Mouse (Mus musculus) limb, embryonic 15.5 days (tissue): Measurements from ENCODE around the gene B3gnt2. TPM values are rescaled to one million over a fixed set of nuclear protein-coding genes. Genes with fewer than 3 reads are reported as not detected.
A peak's percentile ranks its signal among the peaks of the same experiment; 100 is the strongest.

ENCODE experiments used
- ATAC-seq: fragments of 200-750 bp; cut with Nextera tagmentation; 2 replicates; pipeline ENCODE4 v1.8.0; 2017; ENCODE audit warnings: low read depth, moderate TSS enrichment; ENCODE audit not compliant: insufficient number of reproducible peaks, low FRiP score, low TSS enrichment
- H3K27ac ChIP-seq: fragments of 300-500 bp; sonication (generic); 2 replicates; pipeline ENCODE4 v1.5.1; 2015; ENCODE audit warnings: moderate library complexity, mild to moderate bottlenecking, inconsistent platforms
- H3K27me3 ChIP-seq: fragments of 300-500 bp; sonication (generic); 2 replicates; pipeline ENCODE4 v1.6.1; 2015; ENCODE audit warnings: inconsistent platforms
- H3K36me3 ChIP-seq: fragments of 300-500 bp; sonication (generic); 2 replicates; pipeline ENCODE4 v1.6.1; 2015; ENCODE audit warnings: inconsistent platforms
- H3K4me1 ChIP-seq: fragments of 300-500 bp; sonication (generic); 2 replicates; pipeline ENCODE4 v1.6.1; 2015; ENCODE audit warnings: inconsistent platforms
- H3K4me2 ChIP-seq: fragments of 300-500 bp; sonication (generic); 2 replicates; pipeline ENCODE4 v1.6.1; 2015; ENCODE audit warnings: mild to moderate bottlenecking, inconsistent platforms
- H3K4me3 ChIP-seq: fragments of 300-500 bp; sonication (generic); 2 replicates; pipeline ENCODE4 v1.5.1; 2015; ENCODE audit warnings: mild to moderate bottlenecking, inconsistent platforms
- H3K9ac ChIP-seq: fragments of 300-500 bp; sonication (generic); 2 replicates; pipeline ENCODE4 v1.6.1; 2015; ENCODE audit warnings: inconsistent platforms
- H3K9me3 ChIP-seq: fragments of 300-500 bp; sonication (generic); 2 replicates; pipeline ENCODE4 v1.6.1; 2016; ENCODE audit warnings: inconsistent platforms
- WGBS: fragments of 180-500 bp; shearing (Covaris S2); methylation state at CpG from one replicate; pipeline ENCODE4 v1.1.7; 2015; 5-methylcytosine and 5-hydroxymethylcytosine counted together
- polyA plus RNA-seq: library from polyadenylated mRNA; unstranded; fragments of >200 nt; fragmentation: Nextera tagmentation; extraction: Ambion mirVana; gene quantifications from 2 replicates; pipeline ENCODE4 v1.2.1, GENCODE M21; 2015

B3gnt2 gene
- polyA plus RNA-seq: 9.8 and 11.6 TPM in 2 replicates

- ATAC-seq: peak; percentile 46
- 5% methylated on average over 41 of the region's 41 CpGs for WGBS
- H3K9me3 ChIP-seq: no peaks in the 10 kb centered on the region
- H3K27ac ChIP-seq: peak within 1 kb of the TSS; percentile 84
- H3K4me2 ChIP-seq: peak within 1 kb of the TSS; percentile 94
- peak within 1 kb of the TSS; percentile 81 for H3K4me3 ChIP-seq
- H3K4me1 ChIP-seq: peaks cover 18% of the 10 kb centered on the region
- peak within 1 kb of the TSS; percentile 66 for H3K9ac ChIP-seq
- peaks cover 24% of the 10 kb centered on the region for H3K27me3 ChIP-seq
- H3K36me3 ChIP-seq: no peaks in the 10 kb centered on the region
Observed at GRCm38 (mm10) chr11:22860335-22861227, at the start of gene B3gnt2. TSS of gene B3gnt2 (minus strand) at chr11:22860961.

DNA sequence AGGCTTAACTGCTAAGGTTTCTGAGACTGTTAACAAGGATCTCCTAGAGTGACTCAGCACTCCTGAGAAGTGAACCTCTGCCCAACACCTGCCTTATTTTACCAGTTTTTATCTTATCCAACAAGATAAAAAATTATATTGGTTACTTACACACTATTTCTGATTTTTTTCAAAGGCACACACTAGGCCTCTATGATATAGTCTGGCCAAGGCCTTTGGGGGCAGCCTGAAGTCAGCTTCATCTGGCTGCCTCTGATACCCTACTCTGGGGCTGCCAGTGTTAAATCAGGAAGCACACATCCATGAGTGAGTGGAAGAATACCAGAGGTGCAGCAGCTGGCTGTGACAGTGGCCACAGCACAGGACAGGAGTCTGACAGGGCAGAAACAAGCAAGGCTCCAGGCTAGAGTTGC, 45.7 kb upstream of the B3gnt2 start:
- Histone ChIP-seq H3K27ac (no peak overlapping the region), H3K9ac (no peak overlapping the region), H3K9me3 (no peaks in the 10 kb centered on the region), H3K27me3 (no peaks in the 10 kb centered on the region), H3K4me2 (no peak overlapping the region), H3K36me3 (no peaks in the 10 kb centered on the region), H3K4me3 (no peak overlapping the region), H3K4me1 (no peaks in the 10 kb centered on the region)
- no peak for ATAC-seq

DNA sequence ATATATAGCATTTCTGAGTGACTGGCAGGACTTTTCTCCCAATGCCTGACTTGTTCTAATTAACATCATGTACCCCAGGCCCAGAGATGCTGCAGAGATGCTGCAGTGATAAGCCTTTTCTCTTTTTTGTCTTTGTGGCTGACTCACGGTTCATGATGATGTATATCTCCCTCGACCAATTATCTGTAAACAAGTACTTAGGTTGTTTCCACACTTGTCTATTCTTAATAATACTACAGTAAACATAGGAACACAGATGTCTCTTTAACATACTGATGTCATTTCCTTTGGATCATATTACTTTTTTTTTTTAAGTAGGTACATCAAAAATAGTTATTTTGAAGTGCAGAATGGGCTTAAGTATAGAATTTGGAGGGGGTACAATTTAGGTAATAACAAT, 42.2 kb upstream of the B3gnt2 start:
- no peak overlapping the region for H3K4me3 ChIP-seq
- ATAC-seq: no peak
- H3K9me3 ChIP-seq: no peaks in the 10 kb centered on the region
- H3K27me3 ChIP-seq: no peaks in the 10 kb centered on the region
- peaks cover 13% of the 10 kb centered on the region for H3K36me3 ChIP-seq
- no peak overlapping the region for H3K4me2 ChIP-seq
- no peak overlapping the region for H3K27ac ChIP-seq
- 87% methylated on average over 2 of the region's 2 CpGs for WGBS
- no peak overlapping the region for H3K9ac ChIP-seq
- no peaks in the 10 kb centered on the region for H3K4me1 ChIP-seq

DNA sequence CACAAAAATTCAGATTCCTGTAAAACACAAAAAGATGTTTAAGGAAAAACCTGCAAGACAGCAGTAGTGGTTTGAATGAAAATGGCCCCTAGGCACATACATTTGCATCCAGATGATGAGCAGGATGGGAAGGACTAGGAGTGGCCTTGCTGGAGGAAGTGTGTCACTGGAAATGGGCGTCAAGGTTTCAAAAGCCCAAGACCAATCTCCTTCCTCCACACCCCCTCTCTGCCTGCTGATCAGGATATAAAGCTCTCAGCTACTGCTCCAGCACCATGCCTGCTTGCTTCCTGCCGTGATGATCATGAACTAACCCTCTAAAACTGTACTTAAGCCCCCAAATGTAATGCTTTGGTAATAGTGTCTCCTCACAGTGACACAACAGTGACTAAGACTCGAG, 39.3 kb upstream of the B3gnt2 start:
- H3K9ac ChIP-seq: no peak overlapping the region
- H3K4me1 ChIP-seq: no peaks in the 10 kb centered on the region
- WGBS: 77% methylated on average over 3 of the region's 3 CpGs
- no peaks in the 10 kb centered on the region for H3K9me3 ChIP-seq
- H3K27ac ChIP-seq: no peak overlapping the region
- H3K4me3 ChIP-seq: no peak overlapping the region
- peaks cover 13% of the 10 kb centered on the region for H3K36me3 ChIP-seq
- no peak for ATAC-seq
- H3K27me3 ChIP-seq: no peaks in the 10 kb centered on the region
- H3K4me2 ChIP-seq: no peak overlapping the region

DNA sequence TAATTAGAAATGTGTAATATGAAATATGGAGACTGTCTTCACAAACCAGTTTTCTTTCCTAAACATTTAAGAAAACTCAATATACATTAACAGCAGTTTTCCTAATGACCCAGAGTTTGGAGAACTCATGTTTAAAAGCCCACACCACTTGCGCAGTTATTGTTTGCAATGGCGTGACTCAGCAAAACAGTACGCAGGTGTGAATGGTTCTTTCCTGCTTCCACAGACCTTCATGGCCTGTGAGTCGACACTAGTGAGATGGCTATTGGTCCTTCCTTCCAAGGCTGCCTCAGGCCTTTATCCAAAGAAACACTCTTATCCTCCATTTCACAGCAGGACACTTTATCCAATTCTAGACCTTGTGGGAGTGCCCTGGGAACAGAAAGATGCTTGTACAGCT, 36.9 kb upstream of the B3gnt2 start:
- Histone ChIP-seq H3K36me3 (peaks cover 13% of the 10 kb centered on the region), H3K9me3 (no peaks in the 10 kb centered on the region), H3K4me1 (no peaks in the 10 kb centered on the region), H3K4me2 (no peak overlapping the region), H3K27me3 (no peaks in the 10 kb centered on the region), H3K9ac (no peak overlapping the region), H3K27ac (no peak overlapping the region), H3K4me3 (no peak overlapping the region)
- no peak for ATAC-seq
- 91% methylated on average over 4 of the region's 4 CpGs for WGBS

- H3K9ac ChIP-seq: no peak overlapping the region
- ATAC-seq: no peak
- H3K4me2 ChIP-seq: no peak overlapping the region
- 85% methylated on average over 4 of the region's 4 CpGs for WGBS
- H3K4me1 ChIP-seq: no peaks in the 10 kb centered on the region
- H3K4me3 ChIP-seq: no peak overlapping the region
- H3K36me3 ChIP-seq: peaks cover 13% of the 10 kb centered on the region
- no peaks in the 10 kb centered on the region for H3K27me3 ChIP-seq
- H3K9me3 ChIP-seq: no peaks in the 10 kb centered on the region
- no peak overlapping the region for H3K27ac ChIP-seq
Observed at GRCm38 (mm10) chr11:22897127-22897526, 36.4 kb upstream of the B3gnt2 start.

GRCm38 (mm10) chr11:22893075-22893474, 32.3 kb upstream of the B3gnt2 start:
- Histone ChIP-seq H3K9me3 (no peaks in the 10 kb centered on the region), H3K9ac (no peak overlapping the region), H3K4me1 (no peaks in the 10 kb centered on the region), H3K27me3 (no peaks in the 10 kb centered on the region), H3K36me3 (no peaks in the 10 kb centered on the region), H3K27ac (no peak overlapping the region), H3K4me2 (no peak overlapping the region), H3K4me3 (no peak overlapping the region)
- WGBS: 41% methylated on average over 3 of the region's 3 CpGs
- ATAC-seq: no peak

- Histone ChIP-seq H3K36me3 (no peaks in the 10 kb centered on the region), H3K27ac (no peak overlapping the region), H3K27me3 (no peaks in the 10 kb centered on the region), H3K4me2 (no peak overlapping the region), H3K9ac (no peak overlapping the region), H3K9me3 (no peaks in the 10 kb centered on the region), H3K4me1 (no peaks in the 10 kb centered on the region), H3K4me3 (no peak overlapping the region)
- no peak for ATAC-seq
- 69% methylated on average over 6 of the region's 6 CpGs for WGBS
Observed at GRCm38 (mm10) chr11:22892466-22892865, 31.7 kb upstream of the B3gnt2 start.

DNA sequence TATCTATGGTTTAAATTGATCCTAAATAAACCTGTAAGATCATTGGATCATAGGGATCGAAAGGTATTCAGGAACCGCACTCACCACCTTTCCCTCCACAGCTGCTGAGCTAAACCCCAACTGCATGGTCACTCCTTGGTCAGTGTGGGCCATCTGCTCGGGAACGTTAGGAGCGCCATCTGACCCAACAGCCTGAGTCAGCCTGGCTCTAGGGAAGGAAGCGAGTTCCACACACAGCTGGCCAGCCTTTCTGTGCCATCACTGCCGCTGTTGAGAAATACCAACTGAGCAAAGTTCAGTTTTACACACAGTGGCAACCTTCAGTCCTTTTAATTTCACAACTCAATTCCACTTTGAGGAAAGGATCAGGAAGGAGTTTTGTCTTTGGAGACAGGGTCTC, 31.1 kb upstream of the B3gnt2 start:
- 86% methylated on average over 7 of the region's 7 CpGs for WGBS
- H3K27me3 ChIP-seq: no peaks in the 10 kb centered on the region

DNA sequence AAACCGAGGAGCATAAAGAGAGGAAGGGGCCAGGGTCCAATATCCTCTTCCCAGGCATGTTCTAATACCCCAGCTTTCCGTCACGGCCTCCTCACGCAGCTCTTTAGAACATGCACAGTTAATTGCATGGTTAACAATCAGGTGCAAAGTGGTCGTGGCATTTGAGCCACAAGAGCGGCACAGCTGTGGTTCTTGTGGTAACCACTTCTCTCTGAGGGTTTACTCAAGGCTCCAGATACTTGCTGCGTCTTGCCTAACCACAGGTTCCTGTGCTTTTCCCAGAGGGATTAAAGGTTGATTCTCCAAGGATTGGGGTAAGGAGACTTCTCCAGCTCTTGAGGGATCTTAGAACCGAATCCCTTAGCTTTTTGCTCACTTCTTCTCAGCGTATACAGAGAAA, 30.5 kb upstream of the B3gnt2 start:
- Histone ChIP-seq H3K4me1 (no peaks in the 10 kb centered on the region), H3K27me3 (no peaks in the 10 kb centered on the region), H3K9me3 (no peaks in the 10 kb centered on the region), H3K4me2 (no peak overlapping the region), H3K36me3 (no peaks in the 10 kb centered on the region), H3K4me3 (no peak overlapping the region), H3K9ac (no peak overlapping the region), H3K27ac (no peak overlapping the region)
- WGBS: 56% methylated on average over 9 of the region's 9 CpGs
- ATAC-seq: no peak

More for the DNA sequence above, 31.1 kb upstream of the B3gnt2 start:
- no peaks in the 10 kb centered on the region for H3K36me3 ChIP-seq
- no peak overlapping the region for H3K4me2 ChIP-seq
- no peaks in the 10 kb centered on the region for H3K9me3 ChIP-seq
- H3K9ac ChIP-seq: no peak overlapping the region
- no peak for ATAC-seq
- no peaks in the 10 kb centered on the region for H3K4me1 ChIP-seq
- H3K4me3 ChIP-seq: no peak overlapping the region
- no peak overlapping the region for H3K27ac ChIP-seq

GRCm38 (mm10) chr11:22889224-22889623, 28.5 kb upstream of the B3gnt2 start:
- Histone ChIP-seq H3K9me3 (no peaks in the 10 kb centered on the region), H3K4me1 (no peaks in the 10 kb centered on the region), H3K4me2 (no peak overlapping the region), H3K4me3 (no peak overlapping the region), H3K36me3 (no peaks in the 10 kb centered on the region), H3K9ac (no peak overlapping the region), H3K27ac (no peak overlapping the region), H3K27me3 (no peaks in the 10 kb centered on the region)
- WGBS: 90% methylated on average over 3 of the region's 3 CpGs
- ATAC-seq: no peak

DNA sequence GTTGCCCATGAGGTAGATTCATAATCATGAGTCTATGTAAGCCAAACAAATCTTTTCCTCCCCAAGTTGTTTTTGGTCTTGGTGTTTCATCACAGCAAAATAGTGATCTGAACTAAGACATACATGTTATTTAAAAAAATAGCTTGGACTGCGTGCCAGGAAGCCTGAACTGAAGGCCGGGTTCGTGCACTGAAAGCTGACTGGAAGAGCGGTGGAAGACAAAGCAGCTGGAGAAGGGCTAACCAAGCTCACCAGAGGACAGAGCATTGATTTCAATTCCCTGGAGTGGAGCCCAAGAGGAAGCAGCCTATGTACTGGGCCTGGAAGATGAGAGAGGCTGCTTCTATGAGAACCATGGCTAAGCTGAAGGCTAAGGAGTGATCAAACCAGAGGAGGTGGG, 26.2 kb upstream of the B3gnt2 start:
- H3K9me3 ChIP-seq: no peaks in the 10 kb centered on the region
- no peaks in the 10 kb centered on the region for H3K4me1 ChIP-seq
- no peak overlapping the region for H3K4me2 ChIP-seq
- H3K36me3 ChIP-seq: no peaks in the 10 kb centered on the region
- H3K27ac ChIP-seq: no peak overlapping the region
- ATAC-seq: no peak
- no peak overlapping the region for H3K9ac ChIP-seq
- no peaks in the 10 kb centered on the region for H3K27me3 ChIP-seq
- 83% methylated on average over 4 of the region's 4 CpGs for WGBS
- no peak overlapping the region for H3K4me3 ChIP-seq
